In the genomic region with DNA sequence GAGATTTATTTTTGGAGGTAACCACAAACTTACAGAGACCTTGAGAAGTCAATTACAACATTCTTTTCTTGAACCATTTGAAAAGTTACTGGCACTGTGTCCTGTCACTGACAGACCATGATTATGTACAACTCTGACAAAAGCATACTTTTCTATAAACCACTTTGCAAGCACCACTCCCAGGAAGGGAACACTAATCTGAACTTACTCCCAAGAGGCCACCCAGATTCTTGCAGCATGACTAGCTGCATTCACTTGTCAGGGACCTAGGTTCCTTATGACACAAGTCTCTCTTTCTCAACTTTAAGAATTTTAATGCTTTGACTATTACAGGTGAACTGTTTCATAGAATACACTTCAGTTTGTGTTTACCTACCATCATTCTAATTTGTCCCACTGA, we compare ENCODE assay signal across 26 mouse cellular contexts.
"Had no signal": no experiment of that assay in that cellular context is flagged by ENCODE, and none has a peak within 500 bp of the region (broad histone marks: within the 10 kb centered on the region; RNA-seq: fewer than 3 reads in every experiment).

No protein-coding gene starts in this region.

- H3K9me3 ChIP-seq: heart, embryonic 10.5 days; heart, embryonic 12.5 days; hindbrain, embryonic 13.5 days; hindbrain, embryonic 15.5 days; kidney, embryonic 15.5 days; limb, embryonic 13.5 days; limb, embryonic 15.5 days; liver, embryonic 12.5 days had no signal

- DNase-seq: gastrocnemius, adult 2 months; gastrocnemius, postnatal 10 days; gastrocnemius, postnatal 25 days; heart, adult 18-20 months; heart, postnatal 10 days; heart, postnatal 36 days; kidney, adult 11 months; kidney, adult 2 months; kidney, adult 9 months; kidney, postnatal 14 days; kidney, postnatal 36 days; layer of hippocampus, adult 9-11 months; layer of hippocampus, postnatal 36 days; left cerebral cortex, postnatal 4 days had no signal

- ATAC-seq: hindbrain, postnatal 0 days; intestine, embryonic 16.5 days; liver, embryonic 12.5 days had no signal

- H3K4me1 ChIP-seq: hindbrain, embryonic 13.5 days; hindbrain, embryonic 15.5 days; kidney, embryonic 15.5 days; limb, embryonic 13.5 days; limb, embryonic 15.5 days; liver, embryonic 12.5 days had no signal

- H3K4me3 ChIP-seq: gastrocnemius, adult 2 months; heart, embryonic 10.5 days; heart, embryonic 12.5 days; hindbrain, embryonic 13.5 days; hindbrain, embryonic 15.5 days; kidney, embryonic 15.5 days; limb, embryonic 13.5 days; limb, embryonic 15.5 days; liver, embryonic 12.5 days had no signal

- H3K4me2 ChIP-seq: heart, embryonic 12.5 days; hindbrain, embryonic 13.5 days; hindbrain, embryonic 15.5 days; kidney, embryonic 15.5 days; limb, embryonic 13.5 days; limb, embryonic 15.5 days; liver, embryonic 12.5 days had no signal

- H3K27me3 ChIP-seq: heart, embryonic 12.5 days; hindbrain, embryonic 13.5 days; hindbrain, embryonic 15.5 days; kidney, embryonic 15.5 days; limb, embryonic 13.5 days; limb, embryonic 15.5 days; liver, embryonic 12.5 days had no signal

- H3K27ac ChIP-seq: gastrocnemius, adult 2 months; heart, embryonic 10.5 days; hindbrain, embryonic 13.5 days; hindbrain, embryonic 15.5 days; hindbrain, postnatal 0 days; kidney, embryonic 15.5 days; kidney, postnatal 0 days; limb, embryonic 13.5 days; limb, embryonic 15.5 days; liver, embryonic 12.5 days; liver, embryonic 14.5 days had no signal

- H3K9ac ChIP-seq: heart, embryonic 12.5 days; hindbrain, embryonic 13.5 days; hindbrain, embryonic 15.5 days; kidney, embryonic 15.5 days; limb, embryonic 13.5 days; limb, embryonic 15.5 days; liver, embryonic 12.5 days; liver, embryonic 14.5 days had no signal

- H3K36me3 ChIP-seq: heart, embryonic 10.5 days; heart, embryonic 12.5 days; hindbrain, embryonic 13.5 days; hindbrain, embryonic 15.5 days; kidney, embryonic 15.5 days; limb, embryonic 13.5 days; limb, embryonic 15.5 days; liver, embryonic 12.5 days had no signal
